Mouse (Mus musculus): ENCODE results near the gene Lats2.

GRCm38 (mm10) chr14:57649501-57649900, 108.7 kb downstream of the Lats2 start:
- TF ChIP-seq CTCF (IDR thresholded peaks at IDR 0.05; ENCODE audit: low read depth), result no peak
- no peak for TF ChIP-seq EP300 (IDR thresholded peaks at IDR 0.05; ENCODE audit: low read depth)

All from liver, embryonic 14.5 days (tissue).